Comparison of ENCODE assay signal across 11 mouse cellular contexts in the genomic region with DNA sequence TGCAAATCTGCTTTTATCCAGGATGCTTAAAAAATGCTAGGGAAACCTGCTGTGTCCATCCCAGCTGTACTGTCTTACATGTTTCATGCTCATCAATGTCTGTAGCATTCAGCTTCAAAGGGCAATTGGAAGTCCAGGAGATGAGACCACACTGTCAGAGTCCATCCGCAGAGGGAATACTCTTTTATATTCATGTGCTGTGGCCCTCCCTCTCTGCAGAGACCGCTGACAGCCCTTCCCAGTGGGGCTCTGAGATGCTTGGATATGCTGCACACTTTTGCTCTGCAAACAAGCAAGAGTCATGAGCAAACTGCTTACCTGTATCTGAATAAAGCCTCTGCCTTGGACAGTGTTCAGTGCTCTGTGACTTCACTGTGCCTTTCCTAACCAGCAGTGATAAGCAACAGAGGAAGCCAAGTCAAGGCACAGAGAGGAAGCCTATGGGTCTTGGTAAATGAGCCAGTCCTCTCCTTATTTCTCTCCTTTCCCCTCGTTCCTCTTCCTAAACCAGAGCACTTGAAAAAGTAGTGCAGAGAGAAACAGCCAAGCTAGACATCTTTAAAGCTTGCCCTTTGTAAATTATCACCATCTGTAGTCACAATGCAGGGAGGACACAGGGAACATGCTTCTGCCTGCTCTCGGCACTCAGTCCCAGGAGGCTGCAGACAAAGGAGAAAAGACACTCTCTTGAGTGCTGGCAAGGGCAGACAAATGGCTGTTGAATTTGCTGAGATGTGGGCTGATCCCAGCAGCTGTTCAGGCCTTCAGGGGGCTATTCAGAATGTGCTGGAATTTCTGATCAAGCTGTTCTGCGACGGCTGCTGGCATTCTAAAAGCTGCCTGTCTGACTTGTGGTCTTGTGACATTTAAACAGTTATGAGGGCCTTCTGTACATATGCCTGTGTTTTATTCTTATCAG.
A peak's percentile ranks its signal among the peaks of the same experiment; 100 is the strongest.
DNase-seq lines count a peak whose midpoint lies in the region; ATAC-seq and TF ChIP-seq lines count a peak whose summit lies in the region.
"Had no signal": no experiment of that assay in that cellular context is flagged by ENCODE, and none has a peak within 500 bp of the region (broad histone marks: within the 10 kb centered on the region; RNA-seq: fewer than 3 reads in every experiment).

No protein-coding gene starts in this region.

- peaks cover 3% of the 10 kb centered on the region; the same call in 1 of the 2 replicates for H3K4me1 ChIP-seq in lung, postnatal 0 days (ENCODE audit: insufficient read depth, low read depth, low read length)
- peaks cover 4% of the 10 kb centered on the region for H3K4me1 ChIP-seq in lung, adult 2 months (ENCODE audit: control insufficient read depth, insufficient read depth, low read length)
- peaks cover 2% of the 10 kb centered on the region; the same call in 1 of the 2 replicates for H3K4me1 ChIP-seq in hindbrain, embryonic 11.5 days (replicated peaks; ENCODE audit: control insufficient read depth, insufficient read depth, low read length)
- peaks cover 10% of the 10 kb centered on the region for H3K4me1 ChIP-seq in midbrain, embryonic 11.5 days (ENCODE audit: control insufficient read depth, insufficient read depth, low read length)
- no peaks in the 10 kb centered on the region for H3K4me1 ChIP-seq in stomach, postnatal 0 days (replicated peaks; ENCODE audit: control insufficient read depth, insufficient read depth)

- H3K27ac ChIP-seq in lung, postnatal 0 days (ENCODE audit: low read length), result no peak overlapping the region
- 0 out of 2 replicates have a peak overlapping the region, but pooled peaks have one; percentile 65 for H3K27ac ChIP-seq in hindbrain, embryonic 11.5 days (ENCODE audit: low read depth, low read length)
- H3K27ac ChIP-seq in midbrain, embryonic 11.5 days (ENCODE audit: low read depth, low read length), result peak overlapping the region; percentile 26; the same call in 1 of the 2 replicates
- H3K27ac ChIP-seq in stomach, postnatal 0 days (replicated peaks), result no peak overlapping the region
- H3K27ac ChIP-seq: kidney, postnatal 0 days; liver, embryonic 14.5 days had no signal

- no peaks in the 10 kb centered on the region for H3K27me3 ChIP-seq in lung, postnatal 0 days (replicated peaks; ENCODE audit: insufficient read depth, low read length)
- no peaks in the 10 kb centered on the region for H3K27me3 ChIP-seq in hindbrain, embryonic 11.5 days (ENCODE audit: control insufficient read depth, insufficient read depth, low read length)
- H3K27me3 ChIP-seq in midbrain, embryonic 11.5 days (ENCODE audit: control insufficient read depth, insufficient read depth, low read length), result no peaks in the 10 kb centered on the region
- H3K27me3 ChIP-seq in stomach, postnatal 0 days (ENCODE audit: control insufficient read depth, insufficient read depth, low read length), result no peaks in the 10 kb centered on the region

- peak; percentile 24 for DNase-seq in lung, postnatal 0 days (ENCODE audit: low spot score)
- DNase-seq in lung, adult 2 months, result no peak
- peak; percentile 57 for DNase-seq in hindbrain, embryonic 11.5 days (ENCODE audit: low spot score)
- peak; percentile 87 for DNase-seq in midbrain, embryonic 11.5 days (ENCODE audit: low spot score, missing footprints)
- no peak for DNase-seq in stomach, postnatal 0 days (ENCODE audit: low spot score)
- DNase-seq in adrenal gland, postnatal 4 days (ENCODE audit: low spot score in 2 of 2), result no peak
- DNase-seq in spleen, postnatal 4 days (ENCODE audit: low spot score in 2 of 2), result no peak
- no peak for DNase-seq in thymus, postnatal 0 days (ENCODE audit: low spot score)
- DNase-seq: thymus, adult 18-20 months had no signal

- no peak for TF ChIP-seq CTCF in lung, postnatal 0 days (IDR thresholded peaks at IDR 0.05)
- TF ChIP-seq CTCF in lung, adult 2 months (IDR thresholded peaks at IDR 0.05; ENCODE audit: insufficient read depth, low read length), result no peak
- no peak for TF ChIP-seq CTCF in stomach, postnatal 0 days (IDR thresholded peaks at IDR 0.05; ENCODE audit: low read depth)

- TF ChIP-seq POLR2A in lung, adult 2 months (IDR thresholded peaks at IDR 0.05; ENCODE audit: borderline replicate concordance, extremely low read depth, low read depth, low read length), result no peak

- H3K9me3 ChIP-seq in lung, postnatal 0 days (ENCODE audit: low read length), result no peaks in the 10 kb centered on the region
- no peaks in the 10 kb centered on the region for H3K9me3 ChIP-seq in hindbrain, embryonic 11.5 days (ENCODE audit: control insufficient read depth, low read length)
- H3K9me3 ChIP-seq in midbrain, embryonic 11.5 days (ENCODE audit: control insufficient read depth, low read length), result no peaks in the 10 kb centered on the region
- no peaks in the 10 kb centered on the region for H3K9me3 ChIP-seq in stomach, postnatal 0 days (ENCODE audit: control insufficient read depth, low read length)

- H3K9ac ChIP-seq in lung, postnatal 0 days (replicated peaks; ENCODE audit: low read depth), result no peak overlapping the region
- H3K9ac ChIP-seq in hindbrain, embryonic 11.5 days (ENCODE audit: low read depth, low read length), result no peak overlapping the region
- H3K9ac ChIP-seq in midbrain, embryonic 11.5 days (ENCODE audit: low read length), result no peak overlapping the region
- H3K9ac ChIP-seq in stomach, postnatal 0 days (ENCODE audit: low read length), result peak overlapping the region; percentile 31; the same call in 1 of the 2 replicates
- H3K9ac ChIP-seq: liver, embryonic 14.5 days had no signal

- no peak overlapping the region for H3K4me2 ChIP-seq in lung, postnatal 0 days (replicated peaks; ENCODE audit: low read depth, low read length)
- no peak overlapping the region for H3K4me2 ChIP-seq in hindbrain, embryonic 11.5 days (replicated peaks; ENCODE audit: low read depth, low read length)
- H3K4me2 ChIP-seq in midbrain, embryonic 11.5 days, result no peak overlapping the region
- no peak overlapping the region for H3K4me2 ChIP-seq in stomach, postnatal 0 days (replicated peaks; ENCODE audit: low read depth)

- peak; percentile 33 for ATAC-seq in lung, postnatal 0 days
- ATAC-seq in hindbrain, embryonic 11.5 days (ENCODE audit: low FRiP score), result peak; percentile 89
- ATAC-seq in midbrain, embryonic 11.5 days (ENCODE audit: low FRiP score), result peak; percentile 77
- no peak for ATAC-seq in stomach, postnatal 0 days (ENCODE audit: low FRiP score, low TSS enrichment)

- 39% methylated on average over 6 of the region's 6 CpGs for WGBS in lung, postnatal 0 days
- 52% methylated on average over 6 of the region's 6 CpGs for WGBS in lung, adult 2 months
- WGBS in hindbrain, embryonic 11.5 days, result 15% methylated on average over 6 of the region's 6 CpGs
- WGBS in midbrain, embryonic 11.5 days, result 17% methylated on average over 6 of the region's 6 CpGs
- WGBS in stomach, postnatal 0 days, result 27% methylated on average over 6 of the region's 6 CpGs

- TF ChIP-seq EP300 in lung, postnatal 0 days (IDR thresholded peaks at IDR 0.05), result no peak
- TF ChIP-seq EP300 in stomach, postnatal 0 days (optimal IDR thresholded peaks at IDR 0.05), result no peak

- no peaks in the 10 kb centered on the region for H3K36me3 ChIP-seq in lung, postnatal 0 days (ENCODE audit: insufficient read depth, low read length)
- H3K36me3 ChIP-seq in hindbrain, embryonic 11.5 days (ENCODE audit: control insufficient read depth, insufficient read depth, low read length), result no peaks in the 10 kb centered on the region
- H3K36me3 ChIP-seq in midbrain, embryonic 11.5 days (ENCODE audit: control insufficient read depth, insufficient read depth, low read length), result no peaks in the 10 kb centered on the region
- no peaks in the 10 kb centered on the region for H3K36me3 ChIP-seq in stomach, postnatal 0 days (ENCODE audit: control insufficient read depth, insufficient read depth, low read length)

- no peak overlapping the region for H3K4me3 ChIP-seq in lung, postnatal 0 days (ENCODE audit: low read depth, low read length)
- no peak overlapping the region for H3K4me3 ChIP-seq in lung, adult 2 months (replicated peaks; ENCODE audit: extremely low read depth, low read depth, low read length)
- no peak overlapping the region for H3K4me3 ChIP-seq in hindbrain, embryonic 11.5 days (ENCODE audit: low read depth, low read length)
- H3K4me3 ChIP-seq in midbrain, embryonic 11.5 days (ENCODE audit: low read depth, low read length), result no peak overlapping the region
- H3K4me3 ChIP-seq in stomach, postnatal 0 days (ENCODE audit: low read depth, low read length), result no peak overlapping the region

Comparison
In these comparisons a context has a peak if more than half of its experiments do, and no peak if none do; other contexts are left out.
1. DNase-seq: peak in lung, postnatal 0 days (single experiment), hindbrain, embryonic 11.5 days (single experiment) and midbrain, embryonic 11.5 days (single experiment); none in lung, adult 2 months (single experiment), stomach, postnatal 0 days (single experiment), adrenal gland, postnatal 4 days (0 of 2), spleen, postnatal 4 days (0 of 2) and thymus, postnatal 0 days (single experiment).
2. H3K27ac ChIP-seq: peak in hindbrain, embryonic 11.5 days (single experiment) and midbrain, embryonic 11.5 days (single experiment); none in lung, postnatal 0 days (single experiment) and stomach, postnatal 0 days (single experiment).